Mouse (Mus musculus): ENCODE measurements around the gene Sdccag8.

The Sdccag8 gene

DNA sequence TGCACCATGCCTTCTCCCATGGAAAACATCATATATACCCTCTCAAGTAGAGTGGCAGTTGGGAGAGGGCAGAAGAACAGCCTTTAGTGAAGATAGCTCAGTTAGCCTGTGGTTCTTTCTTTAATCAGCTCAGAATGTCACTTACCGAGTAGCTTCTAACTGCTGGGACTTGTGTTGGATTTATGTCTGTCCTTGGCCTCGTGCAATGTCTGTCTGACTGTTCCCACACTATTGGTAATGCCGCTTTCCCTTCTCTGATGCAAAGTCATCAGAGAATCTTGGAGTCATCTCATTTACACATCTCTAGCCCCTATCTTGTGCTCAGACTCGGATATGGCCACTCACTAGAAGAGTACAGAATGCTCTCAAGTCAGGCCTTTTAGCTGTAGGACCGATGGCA, 128.7 kb downstream of the Sdccag8 start:
- DNase-seq (ENCODE audit: low spot score) = no peak

DNA sequence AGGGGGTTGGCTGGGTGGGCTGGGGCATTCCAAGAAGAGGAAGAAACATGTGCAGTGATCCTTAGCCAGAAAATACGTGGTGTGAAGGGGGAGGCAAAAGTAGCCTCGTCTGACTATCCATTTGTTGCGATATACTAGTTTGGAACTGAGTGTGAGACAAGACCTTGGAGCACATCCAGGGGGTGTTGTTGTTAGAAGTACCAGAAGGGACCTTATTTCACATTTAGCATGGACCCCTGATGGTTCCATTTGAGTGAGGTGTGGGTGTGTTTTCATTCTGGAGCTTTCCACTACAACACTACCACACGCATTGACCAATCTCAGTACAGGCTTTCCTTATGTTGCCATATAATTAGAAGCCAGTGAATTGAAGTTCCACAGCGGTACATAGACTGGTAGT, 129.5 kb downstream of the Sdccag8 start:
- no peak for DNase-seq (ENCODE audit: low spot score)

DNA sequence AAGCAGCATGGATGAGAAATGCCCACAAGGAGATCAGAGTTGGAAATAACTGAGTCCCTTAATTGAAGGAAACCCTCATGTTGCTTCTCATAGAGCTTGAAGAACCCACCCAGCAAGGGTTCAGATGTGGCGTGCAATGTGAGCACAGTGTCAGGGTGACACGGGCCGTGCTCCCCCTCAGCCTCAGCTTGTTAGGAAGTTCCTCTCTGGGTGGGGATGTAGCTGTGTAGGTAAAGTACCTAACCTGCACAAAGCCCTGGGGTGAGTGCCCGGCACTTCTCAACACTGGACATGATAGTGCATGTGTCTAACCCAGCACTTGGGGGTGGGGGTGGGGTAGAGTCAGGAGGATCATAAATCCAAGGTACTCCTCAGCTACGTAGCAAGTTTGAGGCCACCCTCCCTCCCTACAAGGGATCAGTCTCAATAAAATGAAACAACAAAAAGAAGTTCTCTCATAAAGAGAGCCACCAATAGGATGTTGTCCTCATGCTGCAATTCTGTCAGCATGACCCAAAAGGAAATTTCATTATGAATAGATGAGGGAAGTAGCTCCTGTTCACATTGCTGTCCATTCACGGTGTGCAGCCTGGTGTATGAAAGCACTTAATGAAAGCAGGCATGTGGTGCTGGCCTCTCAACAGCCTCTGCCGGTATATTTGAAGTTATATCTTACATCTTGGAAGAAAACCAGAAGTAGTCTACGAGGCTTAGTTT, 130.2 kb downstream of the Sdccag8 start:
- no peak for DNase-seq (ENCODE audit: low spot score)

DNA sequence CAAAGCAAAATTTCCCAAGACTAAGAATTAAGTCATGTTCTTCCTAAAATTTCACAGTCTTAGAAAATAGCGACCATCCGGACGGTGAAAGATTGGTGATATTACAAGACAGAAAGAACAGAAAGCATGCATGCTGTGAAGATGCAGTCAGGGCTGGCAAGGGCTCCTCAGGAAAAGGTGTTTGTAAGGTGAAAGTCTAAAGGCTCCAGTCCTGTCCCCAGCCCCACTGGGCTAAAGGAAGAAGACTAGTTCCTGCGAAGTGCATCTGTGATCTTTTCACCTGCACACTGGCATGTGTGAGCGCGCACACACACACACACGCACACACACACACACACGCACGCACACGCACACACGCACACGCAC, 130.7 kb downstream of the Sdccag8 start:
- no peak for DNase-seq (ENCODE audit: low spot score)

DNA sequence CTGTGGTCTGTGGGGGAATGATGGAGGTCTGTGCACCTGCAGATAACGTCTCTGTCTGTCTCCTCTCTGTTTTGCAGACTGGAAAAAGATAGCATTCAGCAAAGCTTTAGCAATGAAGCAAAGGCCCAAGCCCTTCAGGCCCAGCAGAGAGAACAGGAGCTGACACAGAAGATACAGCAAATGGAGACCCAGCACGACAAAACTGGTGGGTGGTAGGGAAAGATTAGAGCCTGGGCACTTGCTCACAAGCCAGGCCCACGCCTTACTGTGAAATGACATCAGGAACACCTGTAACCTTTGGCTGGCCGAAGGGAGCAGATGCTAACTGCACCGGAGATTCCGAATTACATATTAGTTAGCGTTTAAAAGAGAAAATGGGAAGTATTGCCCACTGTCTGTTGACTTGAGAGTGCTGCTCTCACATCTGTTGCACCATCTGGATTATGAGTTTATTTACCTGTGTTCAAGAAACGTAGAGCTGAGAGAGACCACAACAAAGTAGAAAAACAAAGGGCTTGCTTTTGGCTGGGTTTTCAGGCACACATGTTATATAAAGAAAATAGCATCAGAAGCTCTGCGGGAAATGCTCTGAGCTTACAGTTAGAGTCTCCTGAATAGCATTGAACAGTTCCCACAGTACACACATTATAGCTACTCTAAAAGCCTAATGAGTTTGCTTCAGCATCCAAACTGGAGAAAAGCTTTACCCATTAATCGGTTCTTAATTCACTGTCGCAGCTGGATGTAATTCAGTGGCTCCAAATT, 131.8 kb downstream of the Sdccag8 start:
- no peak for DNase-seq (ENCODE audit: low spot score)

DNA sequence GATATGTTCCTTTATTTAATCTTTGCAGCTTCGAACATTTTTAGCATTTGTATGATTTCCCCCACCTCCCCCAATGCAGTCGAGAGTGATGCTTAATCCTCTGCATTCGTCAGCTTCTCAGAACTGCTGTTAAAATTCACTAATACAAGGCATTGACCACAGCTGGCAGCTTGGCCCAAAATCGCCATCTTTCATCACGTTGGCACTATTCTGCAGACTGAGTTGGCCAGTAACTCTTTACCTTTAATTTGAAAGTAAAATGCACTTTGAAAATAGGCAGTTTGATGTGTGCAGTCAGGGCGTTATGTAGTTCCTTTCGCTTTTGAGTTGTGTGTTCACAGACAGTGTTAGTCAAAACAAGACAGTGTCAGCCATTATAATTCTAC, 132.3 kb downstream of the Sdccag8 start:
- no peak for DNase-seq (ENCODE audit: low spot score)

DNA sequence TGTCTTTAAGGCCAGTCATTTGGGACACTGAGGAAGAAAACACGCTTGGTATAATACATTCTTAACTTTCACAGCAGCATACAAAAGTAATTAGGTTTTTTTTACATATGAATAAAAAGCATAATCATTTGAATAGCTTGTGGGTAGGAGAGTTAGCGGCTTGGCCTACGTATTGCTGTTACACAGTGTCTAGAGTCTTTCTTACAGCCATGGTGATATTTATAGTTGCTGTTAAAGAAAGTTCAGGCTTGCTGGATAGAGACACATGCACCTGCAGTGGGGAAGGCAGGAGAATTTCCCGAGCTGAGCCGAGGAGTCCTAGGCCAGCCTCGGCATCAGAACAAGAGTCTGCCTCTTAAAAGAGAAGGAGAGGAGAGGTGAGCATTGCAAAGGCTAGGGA, 134.4 kb downstream of the Sdccag8 start:
- no peak for DNase-seq (ENCODE audit: low spot score)

DNA sequence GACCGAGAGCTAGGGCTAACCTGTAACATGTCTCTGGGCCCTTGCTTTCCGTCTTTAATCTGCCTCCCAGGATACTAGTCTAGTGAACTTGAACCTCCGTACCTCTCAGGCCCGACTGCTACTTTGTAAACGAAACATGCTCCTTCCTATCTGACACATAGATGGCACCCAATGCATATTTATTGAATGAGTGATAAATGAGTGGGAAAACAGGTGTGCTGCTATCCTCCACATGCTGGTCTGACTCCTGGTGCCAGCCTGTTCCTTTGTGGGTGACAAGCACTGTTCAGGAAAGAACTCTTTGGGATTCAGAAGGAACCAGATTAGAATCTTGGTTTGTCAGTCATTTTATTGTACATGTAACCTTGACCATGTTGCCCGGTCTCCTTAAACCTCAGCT, 134.9 kb downstream of the Sdccag8 start:
- DNase-seq (ENCODE audit: low spot score) = no peak

DNA sequence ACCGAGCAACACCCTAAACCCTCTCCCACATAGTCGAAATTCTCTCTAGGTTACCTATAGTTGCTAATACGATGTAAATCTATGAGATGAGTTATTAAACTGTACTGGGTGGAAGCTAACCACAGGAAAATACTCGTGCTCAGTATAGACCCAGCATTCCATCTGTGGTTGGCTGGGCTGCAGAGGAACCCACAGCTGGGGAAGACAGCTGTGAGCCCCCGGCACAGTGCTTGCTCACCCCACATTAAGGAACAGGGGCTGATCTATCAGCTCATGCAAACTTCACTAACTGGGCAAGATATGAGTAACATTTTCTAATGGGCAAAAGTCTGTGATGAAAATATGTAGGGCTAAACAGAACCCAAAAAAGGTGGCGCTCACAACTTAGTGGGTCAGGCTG, 135.6 kb downstream of the Sdccag8 start:
- no peak for DNase-seq (ENCODE audit: low spot score)

DNA sequence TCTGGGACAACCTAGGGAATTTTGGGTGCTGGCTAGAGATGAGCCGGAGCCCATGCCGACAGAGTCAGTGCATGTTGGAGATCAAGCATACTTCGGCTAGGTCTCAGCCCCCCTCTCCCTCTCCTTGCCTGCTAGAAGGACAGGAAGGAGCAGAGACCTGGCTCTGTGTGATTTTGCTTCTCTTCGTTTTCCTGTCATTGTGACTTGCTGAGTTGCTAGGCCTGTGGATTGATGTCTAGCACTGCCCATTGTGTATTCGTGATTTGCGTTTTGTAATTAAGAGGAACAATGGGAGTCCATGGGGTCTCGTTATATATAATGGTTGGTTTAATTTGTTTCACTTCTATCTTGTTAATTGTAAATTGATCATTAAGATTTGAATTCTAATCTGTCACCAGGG, 137.4 kb downstream of the Sdccag8 start:
- DNase-seq (ENCODE audit: low spot score) = no peak

DNA sequence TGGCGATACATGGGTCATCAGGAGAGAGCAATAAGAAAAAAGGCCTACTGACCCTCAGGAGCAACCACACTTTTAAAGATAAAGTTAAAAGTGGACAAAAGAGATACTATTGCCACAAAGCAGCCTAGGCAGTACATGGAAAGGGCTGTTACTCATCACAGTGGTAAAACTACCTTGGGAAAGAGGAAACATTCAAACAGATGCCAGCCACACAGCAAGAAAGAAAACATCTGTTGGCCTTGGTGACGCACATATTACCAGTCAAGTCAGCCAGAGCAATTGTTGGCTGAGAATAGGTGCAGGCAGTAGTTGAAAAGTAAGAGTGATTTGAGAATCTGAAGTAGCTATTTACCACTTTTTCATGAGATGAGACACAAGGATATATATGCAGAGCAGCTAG, 143.9 kb downstream of the Sdccag8 start:
- no peak for DNase-seq (ENCODE audit: low spot score)

DNA sequence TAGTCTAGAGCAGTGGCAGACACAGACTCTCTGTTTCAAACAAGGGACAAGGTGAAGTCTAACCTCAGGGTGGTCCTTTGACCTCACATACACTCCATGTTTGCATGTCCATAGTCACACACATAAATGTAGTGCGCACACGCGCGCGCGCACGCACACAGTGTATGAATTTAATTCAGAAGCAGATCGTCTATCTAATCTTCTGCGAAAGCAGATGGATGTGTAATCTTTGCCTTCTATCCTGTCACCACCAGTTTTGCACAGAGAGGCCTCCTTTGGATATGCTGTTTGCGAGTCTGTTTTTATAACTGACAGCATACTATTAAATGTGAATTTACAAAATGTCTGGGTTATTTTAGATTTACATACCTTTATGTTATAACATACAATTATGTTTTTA, 147.3 kb downstream of the Sdccag8 start:
- DNase-seq (ENCODE audit: low spot score) = no peak

DNA sequence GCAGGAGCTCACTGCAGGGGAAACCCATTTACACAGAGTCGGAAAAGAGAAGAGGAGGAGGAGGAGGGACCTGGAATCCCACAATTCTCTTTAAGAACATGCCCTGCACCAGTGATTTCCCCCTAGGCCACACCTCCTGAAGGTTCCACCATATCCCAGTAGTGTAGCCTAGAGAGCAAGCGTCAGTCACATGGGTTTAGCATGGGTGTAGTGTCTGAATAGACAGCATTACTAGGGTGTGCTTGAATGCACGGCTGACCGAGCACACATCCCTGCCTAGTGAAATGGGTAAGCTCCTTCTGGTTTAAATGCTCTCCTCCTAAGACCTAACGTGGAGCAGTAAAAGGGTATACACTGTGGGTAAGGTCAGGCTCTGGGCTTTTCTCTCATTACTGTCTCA, 148.4 kb downstream of the Sdccag8 start:
- no peak for DNase-seq (ENCODE audit: low spot score)

DNA sequence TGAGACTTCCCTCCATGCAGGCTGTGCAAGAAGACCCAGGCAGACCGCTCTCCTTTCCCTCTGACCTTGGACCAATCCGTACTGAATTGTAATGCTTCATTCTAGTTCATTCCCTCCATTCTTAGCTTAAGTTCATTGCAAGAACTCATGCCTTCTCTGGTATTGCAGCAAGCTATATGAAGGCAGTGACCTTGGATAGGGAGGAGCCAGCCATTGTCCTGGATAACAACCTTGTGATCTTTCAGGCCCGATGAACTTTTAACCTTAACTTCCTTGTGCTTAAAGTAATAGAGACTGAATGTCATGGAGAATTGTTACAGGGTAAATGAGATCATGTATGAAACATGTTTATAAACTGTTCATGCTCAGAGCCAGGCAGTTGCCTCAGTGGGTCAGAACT, 152.8 kb downstream of the Sdccag8 start:
- no peak for DNase-seq (ENCODE audit: low spot score)

DNA sequence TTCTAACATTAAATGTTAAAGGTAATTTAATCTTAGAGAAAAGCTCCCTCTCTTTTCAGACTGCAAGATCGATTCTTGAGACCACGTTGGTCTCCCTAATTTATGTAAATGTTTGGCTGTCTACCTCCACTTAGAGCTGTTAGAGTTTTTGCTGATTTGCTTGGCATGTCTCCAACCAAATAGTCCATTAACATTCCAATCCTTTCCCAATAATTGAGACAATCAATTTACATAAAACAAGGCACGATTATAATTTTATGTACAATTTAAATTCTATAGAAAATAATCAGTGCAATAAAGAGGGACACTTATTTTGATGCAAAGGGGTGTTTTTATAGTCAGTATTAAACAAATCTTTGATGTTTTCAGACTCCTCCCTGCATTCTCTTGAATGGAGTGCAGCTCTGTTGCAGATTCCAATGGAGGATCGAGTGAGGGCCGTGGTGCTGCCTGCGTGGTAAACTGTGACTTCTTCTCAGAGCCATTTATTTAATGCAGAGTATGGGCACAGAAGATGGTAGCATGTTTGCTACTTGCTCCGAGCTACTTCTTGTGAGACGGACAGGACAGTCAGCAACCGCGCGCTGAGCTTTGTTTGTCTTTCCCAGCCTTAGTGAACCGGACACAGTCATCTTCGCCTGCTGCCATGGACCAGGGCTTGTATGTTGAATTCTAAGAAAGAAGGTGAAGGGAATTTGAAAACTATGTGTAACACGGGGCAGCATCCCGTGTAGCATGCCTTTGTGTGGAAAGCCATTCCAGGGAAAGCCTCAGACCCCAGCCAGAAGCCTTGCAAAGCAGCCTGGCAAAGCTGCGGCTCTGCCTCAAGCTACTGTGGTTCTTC, 156.4 kb downstream of the Sdccag8 start:
- no peak for DNase-seq (ENCODE audit: low spot score)

DNA sequence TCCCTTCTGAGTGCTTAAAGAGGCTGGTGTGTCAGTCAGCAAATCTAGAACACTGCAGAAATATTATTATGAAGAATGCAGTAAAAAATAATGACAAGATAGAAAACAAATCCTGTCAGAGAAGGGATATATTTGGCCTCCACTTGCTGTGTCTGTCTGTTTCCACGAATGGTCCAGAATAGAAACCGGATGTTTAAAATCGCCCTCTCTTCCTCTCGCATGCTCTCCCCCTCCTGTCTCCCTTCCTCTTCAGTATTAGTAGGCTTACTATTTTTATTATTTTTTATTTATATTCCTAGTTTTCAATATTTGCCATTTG, 157.0 kb downstream of the Sdccag8 start:
- no peak for DNase-seq (ENCODE audit: low spot score)

DNA sequence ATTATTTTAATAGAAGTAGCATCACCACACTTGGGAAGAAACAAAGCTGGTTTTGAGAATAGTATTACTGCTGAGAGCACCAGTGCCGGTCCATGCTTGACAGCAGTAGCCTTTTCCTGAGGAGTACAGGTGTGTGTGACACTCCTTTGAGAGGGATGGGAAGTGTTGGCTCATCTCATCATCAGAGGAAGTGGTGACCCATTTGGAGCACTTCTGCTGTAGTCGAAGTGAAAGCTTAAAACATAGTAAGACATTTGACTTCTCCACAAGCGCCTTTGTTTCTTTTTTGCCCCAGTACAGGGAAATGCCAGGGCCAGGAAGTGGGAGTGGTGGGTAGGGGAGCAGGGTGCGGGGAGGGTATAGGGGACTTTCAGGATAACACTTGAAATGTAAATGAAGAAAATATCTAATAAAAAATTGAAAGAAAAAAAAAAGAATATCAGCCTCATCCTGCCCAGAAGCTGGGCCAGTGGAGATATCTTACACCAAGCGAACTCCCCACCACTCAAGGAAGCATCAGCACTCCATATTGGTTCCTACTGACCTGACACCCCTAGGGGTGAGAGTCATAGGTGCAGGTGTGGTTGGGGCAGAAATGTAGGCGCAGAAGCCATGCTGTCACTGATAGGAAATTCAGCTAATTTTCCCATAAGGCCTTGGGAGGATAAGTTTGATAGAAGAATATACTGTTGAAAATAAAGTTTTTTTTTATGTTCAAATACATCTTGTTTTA, 159.1 kb downstream of the Sdccag8 start:
- no peak for DNase-seq (ENCODE audit: low spot score)

DNA sequence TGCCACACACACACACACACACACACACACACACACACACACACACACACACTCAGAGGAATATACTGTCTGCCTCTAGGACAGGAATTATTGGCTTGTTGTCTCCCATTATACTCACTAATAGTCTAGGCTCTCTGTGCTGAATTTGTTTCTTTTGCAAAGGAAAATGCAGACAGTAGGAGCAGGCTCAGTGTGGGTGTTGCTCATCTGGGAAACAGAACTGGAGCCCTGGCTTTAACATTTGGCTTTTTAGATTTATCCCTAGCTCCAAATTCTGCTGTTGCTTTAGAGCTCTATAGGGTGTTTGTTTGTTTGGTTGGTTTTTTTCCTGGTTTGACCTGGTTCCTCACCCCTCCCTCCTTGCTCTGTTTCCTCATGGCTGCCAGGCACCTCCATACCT, 164.8 kb downstream of the Sdccag8 start:
- no peak for DNase-seq (ENCODE audit: low spot score)

DNA sequence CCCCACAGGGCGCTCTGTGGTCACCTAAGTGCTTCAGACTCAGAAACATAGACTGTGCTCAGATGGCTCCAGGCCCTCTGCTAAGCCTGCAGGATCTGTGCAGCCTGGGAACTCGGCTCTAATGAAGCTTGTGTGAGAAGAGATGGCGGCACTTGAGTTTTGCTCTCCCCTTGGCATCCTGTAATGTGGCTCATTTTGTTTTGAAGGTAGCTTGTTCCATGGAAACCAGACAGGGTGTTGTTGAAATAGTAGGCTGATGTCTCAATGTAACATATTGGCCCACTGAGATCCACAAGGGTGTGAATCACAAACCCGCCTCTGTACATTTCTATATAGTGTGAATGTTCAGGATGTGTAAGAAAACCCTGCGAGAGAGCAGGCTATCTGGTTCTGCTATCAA, 165.7 kb downstream of the Sdccag8 start:
- DNase-seq (ENCODE audit: low spot score) = no peak

DNA sequence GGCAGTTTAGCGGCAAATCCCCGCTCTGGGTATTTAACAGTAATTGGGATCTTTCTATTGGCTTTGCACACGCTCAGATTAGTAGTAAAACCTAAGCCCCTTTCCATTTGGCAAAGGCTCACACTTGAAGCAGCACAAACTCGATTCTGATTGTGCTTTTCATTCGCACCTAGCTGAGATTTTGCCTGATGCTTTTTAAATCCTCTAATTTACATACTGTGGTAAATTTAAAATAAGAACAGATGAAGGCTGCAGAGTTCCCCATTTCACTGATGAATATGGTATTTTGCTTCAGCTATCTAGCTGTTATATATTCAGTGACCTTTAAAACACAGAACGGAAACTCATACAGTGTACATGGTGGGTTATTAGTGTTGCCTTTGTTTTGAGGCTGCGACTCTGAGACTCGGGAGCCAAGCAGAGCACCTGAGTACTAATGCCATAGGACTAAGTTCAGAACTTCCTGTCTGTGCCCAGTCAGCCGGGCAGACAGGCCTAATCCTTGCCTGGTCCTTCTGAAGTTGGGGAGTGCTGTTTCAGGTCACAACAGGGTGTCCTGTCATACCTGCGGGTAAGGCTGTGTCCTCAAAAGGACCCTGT, 166.4 kb downstream of the Sdccag8 start:
- no peak for DNase-seq (ENCODE audit: low spot score)

DNA sequence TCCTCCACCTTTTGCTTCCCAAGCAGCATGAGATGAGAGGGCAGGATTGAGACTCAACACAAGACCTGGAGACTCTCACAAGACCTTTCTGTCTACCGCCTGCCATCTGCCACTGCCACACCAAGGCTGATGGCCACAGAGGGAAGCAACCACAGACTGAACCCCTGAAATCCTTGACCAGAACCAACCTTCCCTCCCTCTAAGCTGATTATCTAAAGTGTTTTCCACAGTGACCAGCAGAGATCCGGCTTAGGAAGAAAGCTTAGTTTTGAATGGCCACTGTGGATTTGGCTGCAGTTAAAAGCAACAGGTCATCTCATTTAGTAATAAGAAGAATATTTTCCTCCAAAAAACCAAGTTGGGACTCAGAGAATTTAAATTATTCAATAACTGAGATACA, 167.1 kb downstream of the Sdccag8 start:
- DNase-seq (ENCODE audit: low spot score) = no peak

DNA sequence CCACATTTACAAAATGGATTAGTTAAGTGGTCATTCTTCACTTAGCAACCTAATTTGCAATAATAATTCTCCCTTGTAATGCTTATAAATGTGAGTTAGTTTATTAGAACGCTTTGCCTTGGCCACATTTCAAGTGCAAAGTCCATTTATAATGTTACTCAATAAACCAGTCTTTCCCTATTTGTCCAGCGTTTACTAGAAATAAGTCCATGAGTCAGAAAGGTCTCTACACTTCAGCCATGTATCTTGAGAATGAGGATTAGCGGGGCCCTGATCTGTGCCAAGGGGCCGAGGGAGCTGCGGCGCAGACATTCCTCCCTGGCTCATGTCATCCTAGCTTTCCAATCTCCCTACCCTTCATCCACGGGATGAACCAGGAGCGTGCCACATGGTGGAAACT, 168.2 kb downstream of the Sdccag8 start:
- no peak for DNase-seq (ENCODE audit: low spot score)
